Mouse (Mus musculus) small intestine, adult 2 months (tissue): ENCODE measurements around the gene Thada.

ENCODE experiments used
- CTCF ChIP-seq: fragments of 200-500 bp; IDR thresholded peaks from 2 replicates; pipeline ENCODE4 v1.5.1; 2012; ENCODE audit warnings: low read depth, mild to moderate bottlenecking, control low read depth, inconsistent platforms, low read length, moderate library complexity, mixed read lengths; ENCODE audit not compliant: insufficient replicate concordance, insufficient read length; ENCODE audit errors: extremely low read depth
- POLR2A ChIP-seq: fragments of 200-500 bp; IDR thresholded peaks from 2 replicates; pipeline ENCODE4 v1.6.1; 2012; ENCODE audit warnings: low read depth, mild to moderate bottlenecking, control low read depth, inconsistent platforms, low read length, moderate library complexity

DNA sequence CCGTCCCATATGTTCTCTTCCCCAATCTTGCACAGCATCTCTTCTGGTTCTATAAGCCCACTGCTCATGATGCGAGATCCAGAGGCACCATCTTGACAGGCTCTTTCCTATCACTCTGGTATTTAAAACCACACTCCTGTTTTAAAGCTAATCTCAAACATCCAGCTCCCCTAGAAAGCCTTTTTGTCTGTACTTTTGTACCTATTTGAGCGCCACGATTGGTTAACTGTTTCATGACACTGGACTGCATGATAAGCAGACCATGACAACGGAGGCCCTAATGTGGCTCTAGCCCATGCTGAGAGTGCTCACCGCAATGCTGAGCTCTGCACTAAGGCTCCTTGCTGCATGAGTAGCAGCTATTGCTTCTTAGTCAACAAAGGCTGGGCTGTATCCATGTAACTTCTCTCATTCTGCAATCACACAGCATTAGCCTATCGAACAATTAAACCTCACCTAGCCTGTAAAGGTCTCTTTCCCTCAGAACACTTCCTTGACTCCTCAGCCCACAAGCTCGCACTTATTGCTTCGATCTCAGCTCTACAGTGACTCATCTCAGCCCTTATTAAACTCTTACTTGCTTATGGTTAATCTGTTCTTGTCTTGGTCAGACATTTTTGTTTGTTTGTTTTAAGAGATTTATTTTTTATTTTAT is 203.6 kb downstream of the Thada start:
- TF ChIP-seq POLR2A = no peak
- no peak for TF ChIP-seq CTCF
